Mouse (Mus musculus): ENCODE data around the gene Spats2. TPM values are rescaled to one million over a fixed set of nuclear protein-coding genes. Genes with fewer than 3 reads are reported as not detected.
"Not testable (repeated sequence)": the region's sequence is repeated elsewhere in the genome, so short reads cannot be mapped to it uniquely, and the experiment has no call there.

Gene Spats2
- total RNA-seq (2014; fragmentation: Nextera tagmentation): not detected in 2 replicates
- 0.61 TPM in 1 of 2 replicates, not detected in the other for total RNA-seq (2017)

DNA sequence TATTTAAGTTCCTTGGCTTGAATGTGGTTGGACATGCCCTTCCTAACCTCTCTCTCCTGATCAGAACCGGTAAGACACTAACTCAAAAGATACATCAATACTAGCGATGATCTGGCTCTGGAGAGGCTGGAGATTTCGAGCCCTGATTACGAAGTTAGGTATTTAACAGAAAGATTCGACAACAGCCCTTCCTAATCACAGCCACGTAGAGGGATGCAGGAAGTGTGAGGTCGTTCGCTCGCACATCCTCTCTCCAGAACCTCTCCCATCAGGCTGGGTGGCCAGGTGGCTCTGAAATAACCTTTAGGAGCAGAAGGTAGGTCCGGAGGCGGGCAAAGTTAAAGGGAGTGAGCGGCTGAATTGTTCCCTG is at the start of gene Spats2:
Gene Spats2, plus strand, starts transcription at position 206 of the 370 bp plus-strand sequence.
- ATAC-seq (replicated peaks; ENCODE audit: low FRiP score, low TSS enrichment, poor library complexity, severe bottlenecking): no peak

DNA sequence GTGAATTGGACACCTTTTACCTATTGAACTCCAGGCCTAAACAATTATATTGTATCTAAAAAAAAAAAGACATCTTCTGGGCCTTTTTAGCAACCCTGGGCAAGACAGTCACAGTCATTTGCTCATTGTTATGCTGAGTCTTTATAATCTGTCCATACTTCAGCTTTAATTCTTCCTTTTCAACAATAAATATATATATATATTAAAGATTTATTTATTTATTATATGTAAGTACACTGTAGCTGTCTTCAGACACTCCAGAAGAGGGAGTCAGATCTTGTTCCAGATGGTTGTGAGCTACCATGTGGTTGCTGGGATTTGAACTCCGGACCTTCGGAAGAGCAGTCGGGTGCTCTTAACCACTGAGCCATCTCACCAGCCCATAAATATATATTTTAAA is 49.7 kb upstream of the Spats2 start:
- not testable (repeated sequence) for ATAC-seq (replicated peaks; ENCODE audit: low FRiP score, low TSS enrichment, poor library complexity, severe bottlenecking)

DNA sequence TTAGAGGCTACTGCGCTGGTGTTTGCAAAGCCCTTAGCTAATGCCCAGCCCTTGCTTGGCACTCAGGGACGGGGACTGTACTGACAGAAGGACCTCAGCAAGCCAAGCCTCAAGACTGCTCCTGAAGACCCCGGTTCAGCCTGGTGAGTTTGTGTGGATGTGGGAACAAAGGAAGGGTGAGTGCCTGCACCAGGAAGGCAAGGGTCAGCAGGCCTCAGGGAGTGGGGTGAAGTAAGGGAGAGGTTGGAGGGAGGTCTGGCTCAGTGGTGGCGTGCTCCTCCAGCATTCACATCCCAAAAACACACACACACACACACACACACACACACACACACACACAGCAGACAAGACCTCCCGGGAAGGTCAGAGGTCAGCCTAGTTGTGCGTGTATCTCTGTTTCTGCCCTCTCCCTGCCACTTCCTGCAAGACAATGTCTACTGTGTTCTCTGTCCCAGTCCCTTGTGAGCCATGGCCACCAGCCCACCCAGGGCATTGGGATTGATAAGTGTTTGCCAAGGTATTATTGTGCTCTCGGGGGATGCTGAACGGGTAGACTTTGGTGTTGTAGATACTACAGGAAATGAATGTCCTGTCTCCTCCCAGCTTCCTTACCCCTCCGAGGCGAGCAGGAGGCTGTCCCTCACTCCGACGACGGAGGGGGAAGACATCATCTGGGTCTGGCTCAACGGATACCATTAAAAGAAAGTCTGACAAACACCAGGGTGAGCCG is 47.4 kb upstream of the Spats2 start:
- no peak for ATAC-seq (replicated peaks; ENCODE audit: low FRiP score, low TSS enrichment, poor library complexity, severe bottlenecking)

DNA sequence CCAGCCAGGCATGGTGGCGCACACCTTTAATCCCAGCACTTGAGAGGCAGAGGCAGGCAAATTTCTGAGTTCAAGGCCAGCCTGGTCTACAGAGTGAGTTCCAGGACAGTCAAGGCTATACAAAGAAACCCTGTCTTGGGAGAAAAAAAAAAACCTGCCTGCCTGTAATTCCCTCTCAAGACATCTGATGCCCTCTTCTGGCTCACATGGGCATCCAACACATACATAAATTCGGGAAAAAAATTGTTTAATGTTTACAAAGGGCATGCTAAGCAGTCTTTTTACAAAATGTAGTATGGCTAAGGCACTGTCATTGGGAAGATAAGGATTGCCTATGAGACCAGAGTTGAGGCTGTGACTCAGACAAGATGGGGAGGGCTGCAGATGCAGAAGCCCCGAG is 45.9 kb upstream of the Spats2 start:
- ATAC-seq (replicated peaks; ENCODE audit: low FRiP score, low TSS enrichment, poor library complexity, severe bottlenecking): no peak

DNA sequence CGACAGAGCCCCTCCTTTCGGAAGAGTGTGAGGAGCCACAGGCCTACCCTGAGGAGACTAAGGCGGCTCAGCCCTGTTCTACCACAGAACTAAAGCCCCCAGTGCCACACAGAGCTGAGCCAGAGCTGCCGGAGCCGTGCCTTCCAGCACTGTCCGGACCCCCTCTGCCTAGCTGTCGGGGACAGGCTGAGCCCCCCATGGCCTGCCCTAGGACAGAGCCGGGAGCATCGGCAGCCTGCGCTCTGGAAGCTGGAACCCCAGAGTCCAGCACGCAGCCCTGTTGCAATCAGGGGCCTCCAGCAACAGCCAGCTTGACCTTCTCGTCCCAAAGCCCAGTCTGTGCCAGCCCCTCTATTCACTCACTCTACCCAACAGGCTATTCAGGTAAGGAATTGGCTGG is 43.4 kb upstream of the Spats2 start:
- ATAC-seq (replicated peaks; ENCODE audit: low FRiP score, low TSS enrichment, poor library complexity, severe bottlenecking): no peak

DNA sequence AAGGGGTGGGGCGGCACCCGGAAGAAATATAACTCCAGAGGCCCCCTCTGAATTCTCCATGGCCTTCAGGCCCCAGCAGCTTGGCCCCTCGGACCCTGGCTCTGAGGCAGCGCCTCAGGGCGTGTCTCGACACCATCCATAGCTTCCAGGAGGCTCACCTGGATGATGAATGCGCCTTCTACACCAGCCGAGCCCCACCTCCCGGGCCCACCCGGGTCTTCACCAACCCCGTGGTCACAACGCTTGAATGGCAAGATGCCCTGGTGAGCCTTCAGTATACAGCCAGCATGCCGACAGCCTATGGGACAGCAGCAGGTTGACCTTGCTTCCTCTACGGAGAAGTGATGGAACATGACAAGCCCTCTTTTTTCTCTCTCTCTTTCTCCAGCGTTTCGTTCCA is 42.9 kb upstream of the Spats2 start:
- ATAC-seq (replicated peaks; ENCODE audit: low FRiP score, low TSS enrichment, poor library complexity, severe bottlenecking): no peak

DNA sequence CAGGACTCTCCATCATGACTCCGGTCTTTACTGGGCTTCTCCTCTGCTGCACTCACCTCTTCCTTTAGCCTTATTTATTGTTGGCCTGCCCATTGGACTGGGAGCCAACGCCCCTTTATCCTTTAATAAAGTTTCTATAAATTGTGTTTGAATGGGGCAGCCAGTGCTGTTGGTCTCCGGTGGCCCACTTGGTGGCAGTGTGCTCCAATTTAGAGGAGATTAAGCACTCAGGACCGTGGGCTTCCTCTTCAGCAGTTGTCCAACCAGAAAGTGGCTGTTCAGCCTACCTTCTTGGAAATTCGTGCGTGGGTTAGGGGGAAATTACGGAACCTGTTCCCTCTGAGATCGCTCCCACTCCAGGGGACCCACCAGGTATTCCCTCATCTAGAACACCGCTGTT is 42.5 kb upstream of the Spats2 start:
- ATAC-seq (replicated peaks; ENCODE audit: low FRiP score, low TSS enrichment, poor library complexity, severe bottlenecking): no peak; the same call in 1 of the 2 replicates

DNA sequence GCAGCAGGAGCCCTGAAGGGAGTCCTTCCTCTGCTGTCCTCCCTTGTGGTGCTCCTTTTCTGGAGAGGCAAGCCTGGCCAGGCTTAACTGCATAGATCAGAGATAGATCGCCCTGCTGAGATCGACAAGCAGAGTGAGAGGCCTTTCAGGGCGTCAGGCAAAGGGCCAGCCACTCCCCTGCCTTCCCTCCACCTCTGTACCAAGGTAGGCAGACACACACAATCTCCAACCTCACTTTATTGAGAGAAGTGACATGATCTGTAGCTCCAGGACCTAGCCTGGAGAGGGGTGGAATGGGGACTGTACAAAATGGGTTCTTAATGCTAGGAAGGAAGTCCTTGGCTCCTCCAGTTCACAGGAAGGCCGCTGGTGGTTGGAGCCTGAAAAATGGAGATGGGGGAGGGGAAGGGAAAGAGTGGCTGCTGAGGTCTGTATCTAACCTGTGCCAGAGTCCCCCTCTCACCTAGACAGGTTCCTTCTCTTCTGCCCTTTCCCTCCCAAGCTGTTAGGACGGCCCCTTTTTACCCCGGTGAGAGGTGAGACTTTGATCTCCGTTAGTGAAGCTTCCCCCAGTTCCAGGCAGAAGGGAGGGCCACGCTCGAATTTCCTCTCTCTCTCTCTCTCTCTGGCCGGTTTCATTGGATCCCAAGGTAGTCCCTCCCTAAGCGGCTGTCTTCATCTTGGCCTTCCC is 41.7 kb upstream of the Spats2 start:
- no peak for ATAC-seq (replicated peaks; ENCODE audit: low FRiP score, low TSS enrichment, poor library complexity, severe bottlenecking)

DNA sequence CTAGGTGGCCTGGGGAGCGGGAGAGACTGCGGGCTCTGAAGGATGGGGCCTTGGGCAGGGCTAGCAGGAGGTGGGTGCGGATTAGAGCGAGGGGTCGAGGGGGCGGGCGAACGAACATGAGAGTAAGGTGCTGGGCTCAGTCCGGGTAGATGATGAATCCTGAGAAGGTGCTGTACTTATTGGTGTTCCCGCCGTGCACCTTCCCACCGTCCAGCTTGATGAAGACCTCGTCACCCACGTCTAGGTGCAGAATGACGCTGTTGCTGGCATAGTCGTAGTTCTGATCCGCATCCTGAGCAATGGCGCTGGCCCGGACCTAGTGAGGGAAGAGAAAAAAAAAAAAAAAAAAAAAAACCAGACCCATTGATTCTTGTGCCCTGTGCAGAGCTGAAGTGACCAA is 41.1 kb upstream of the Spats2 start:
- no peak for ATAC-seq (replicated peaks; ENCODE audit: low FRiP score, low TSS enrichment, poor library complexity, severe bottlenecking)

DNA sequence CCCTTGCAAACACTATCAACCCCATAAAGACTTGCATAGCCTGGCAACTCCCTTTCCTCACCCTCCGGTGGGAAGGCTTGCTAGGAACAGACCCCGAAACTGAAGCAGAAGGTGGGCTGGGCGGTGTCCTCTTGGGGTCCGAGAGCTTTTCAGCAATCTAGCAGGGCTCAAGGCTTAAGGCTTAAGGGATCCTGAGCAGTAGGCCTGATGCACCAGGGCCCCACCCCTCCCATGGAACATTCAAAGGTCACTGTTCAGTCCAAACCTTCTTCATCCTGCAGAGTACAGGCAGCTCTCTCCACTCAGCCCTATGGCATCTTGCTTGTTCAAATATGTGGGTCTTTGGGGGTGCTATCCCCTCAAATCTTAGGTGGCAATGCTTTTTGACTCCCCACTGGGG is 39.7 kb upstream of the Spats2 start:
- ATAC-seq (replicated peaks; ENCODE audit: low FRiP score, low TSS enrichment, poor library complexity, severe bottlenecking): no peak

DNA sequence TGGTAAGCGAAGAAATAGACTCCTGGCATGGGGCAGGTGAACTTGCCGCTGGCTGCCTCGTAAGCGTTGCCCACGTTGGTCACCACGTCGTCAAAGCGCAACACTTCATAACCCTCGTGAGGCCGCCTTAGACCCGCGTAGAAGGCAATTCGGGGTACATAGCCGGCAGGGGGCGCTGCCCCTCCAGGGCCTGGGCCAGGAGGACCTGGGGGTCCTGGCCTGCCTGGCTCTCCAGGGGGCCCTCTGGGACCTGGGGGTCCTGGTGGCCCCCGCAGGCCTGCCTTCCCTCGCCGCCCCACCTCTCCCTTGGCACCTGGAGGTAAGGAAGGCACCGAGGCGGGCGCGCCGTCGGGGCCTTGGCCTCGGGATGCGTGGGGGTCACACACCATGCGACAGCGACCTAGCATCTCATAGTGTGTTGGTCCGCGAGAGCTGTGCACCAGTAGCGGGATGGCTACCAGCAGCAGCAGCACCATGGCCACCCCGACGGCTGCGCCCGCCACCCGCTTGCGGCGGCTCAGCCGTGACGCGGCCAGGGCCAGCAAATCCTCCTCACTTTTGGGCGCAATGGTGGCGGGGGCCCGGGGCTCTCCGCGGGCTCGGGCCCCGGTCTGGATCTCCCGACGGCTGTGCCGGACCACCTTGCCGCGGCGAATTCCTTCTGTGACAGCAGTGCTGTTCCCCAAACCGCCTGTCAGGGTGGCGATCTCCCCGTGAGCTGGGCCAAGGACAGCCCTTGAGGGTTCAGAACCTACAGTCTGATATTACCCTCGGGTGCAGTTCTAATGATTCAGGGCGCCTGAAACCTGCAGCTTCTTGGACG is 38.3 kb upstream of the Spats2 start, which contains the start of gene C1ql4:
Gene C1ql4, minus strand, starts transcription at position 565 of the 823 bp plus-strand sequence.
- ATAC-seq (replicated peaks; ENCODE audit: low FRiP score, low TSS enrichment, poor library complexity, severe bottlenecking): no peak

DNA sequence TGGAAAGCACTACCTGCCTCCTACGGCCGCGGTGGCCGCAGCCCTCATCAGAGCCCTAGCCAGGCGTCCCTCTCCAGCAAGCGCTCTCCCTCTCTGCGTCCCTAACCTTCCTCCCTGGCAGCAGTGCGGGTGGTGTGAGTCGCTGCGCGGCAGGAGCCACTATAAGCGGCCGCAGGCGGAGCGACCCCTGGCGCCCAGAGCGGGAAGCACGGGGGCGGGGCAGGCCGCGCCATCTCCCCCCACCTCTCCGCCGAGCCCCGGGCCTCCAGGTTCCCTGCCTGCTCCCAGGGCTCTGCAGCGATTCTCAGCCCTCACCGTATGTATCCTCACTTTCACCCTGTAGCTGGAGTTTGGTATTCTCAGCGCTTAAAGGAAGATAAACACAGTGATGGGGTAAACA is 37.4 kb upstream of the Spats2 start:
- peak; percentile 79 for ATAC-seq (replicated peaks; ENCODE audit: low FRiP score, low TSS enrichment, poor library complexity, severe bottlenecking)

DNA sequence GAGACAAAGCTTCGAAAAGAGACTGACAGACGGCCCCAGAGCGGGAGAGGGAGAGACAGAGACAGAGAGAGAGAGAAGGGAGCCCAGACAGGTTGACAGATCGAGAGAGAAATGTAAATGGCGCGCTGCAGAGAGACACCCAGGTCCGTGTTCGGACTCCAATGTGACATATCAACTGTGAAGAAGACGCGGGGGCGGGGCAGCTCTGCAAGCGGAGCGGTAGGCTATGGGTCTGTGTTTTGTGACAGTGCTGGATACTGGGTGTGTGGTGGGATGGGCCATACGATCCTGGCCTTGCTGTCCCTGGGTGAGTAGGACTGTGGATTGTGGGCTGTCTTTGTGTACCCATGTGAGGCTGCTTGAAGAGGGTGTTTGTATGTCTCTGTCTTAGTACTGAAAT is 36.6 kb upstream of the Spats2 start:
- no peak for ATAC-seq (replicated peaks; ENCODE audit: low FRiP score, low TSS enrichment, poor library complexity, severe bottlenecking)

DNA sequence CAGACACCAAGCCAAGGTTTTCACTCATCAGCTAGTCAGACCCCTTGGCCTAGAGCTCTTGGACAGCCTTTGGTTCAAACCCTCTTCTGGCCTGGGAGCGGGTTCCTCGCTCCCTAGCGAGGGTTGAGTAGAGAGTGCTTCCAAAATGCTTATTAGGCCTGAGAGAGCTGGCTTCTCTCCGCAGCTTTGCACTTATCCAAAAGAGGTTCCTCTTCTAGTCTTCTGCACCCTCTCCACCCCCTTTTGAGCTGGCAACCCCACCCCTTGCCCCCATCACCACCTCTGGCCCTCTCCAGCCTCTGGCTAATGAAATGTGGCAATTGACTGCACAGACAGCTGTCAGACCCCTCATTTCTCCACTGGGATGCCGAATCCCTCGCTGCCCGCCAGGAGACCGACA is 32.8 kb upstream of the Spats2 start, which contains the start of gene Dnajc22:
Gene Dnajc22, plus strand, starts transcription at position 301 of the 400 bp plus-strand sequence.
- ATAC-seq (replicated peaks; ENCODE audit: low FRiP score, low TSS enrichment, poor library complexity, severe bottlenecking): no peak

DNA sequence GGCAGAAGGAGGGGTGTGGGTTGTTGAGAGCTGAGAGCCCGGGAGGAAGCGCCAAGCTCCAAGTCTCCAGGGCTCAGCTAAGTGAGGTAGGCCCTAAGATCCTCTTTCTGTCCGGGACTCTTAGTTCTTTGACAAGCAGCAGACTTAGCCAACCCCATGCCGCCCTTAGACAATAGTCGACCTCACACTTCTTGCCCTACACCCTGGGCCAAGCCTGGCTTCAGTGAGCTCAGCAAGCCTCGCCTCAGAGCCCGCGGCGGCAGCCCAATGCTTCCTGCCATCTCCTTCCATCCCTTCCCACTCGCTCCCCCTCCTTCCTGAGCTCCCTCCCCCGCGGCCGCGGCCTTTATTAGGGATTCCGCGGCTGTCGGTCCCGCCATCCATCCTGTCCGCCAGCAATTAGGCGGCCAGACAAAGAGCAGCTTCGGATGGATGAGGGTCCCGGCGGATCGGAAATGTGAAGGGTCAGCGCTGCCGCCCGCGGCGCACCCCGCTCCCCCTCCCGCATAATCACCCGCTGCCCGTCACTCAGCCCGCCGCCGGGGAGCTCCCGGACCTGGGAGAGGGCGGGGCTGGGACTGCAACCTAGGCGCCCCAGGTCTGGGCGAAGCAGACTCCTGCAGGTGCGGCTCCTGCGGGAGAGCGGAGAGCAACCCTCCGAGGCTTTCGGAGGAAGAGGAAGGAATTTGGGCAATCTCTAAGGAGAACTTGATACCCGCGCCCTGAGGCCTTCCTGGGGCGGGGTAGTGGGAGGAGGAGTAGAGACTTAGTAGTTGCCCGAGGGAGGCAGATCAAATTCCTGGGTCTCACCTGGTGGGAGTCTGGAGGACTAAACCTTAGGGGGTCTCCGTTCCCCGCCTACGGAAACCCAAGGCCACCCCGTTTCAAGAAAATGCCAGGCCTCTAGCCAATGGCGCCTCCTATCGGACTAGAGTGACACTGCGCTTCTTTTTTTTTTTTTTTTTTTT is 32.1 kb upstream of the Spats2 start:
- ATAC-seq (replicated peaks; ENCODE audit: low FRiP score, low TSS enrichment, poor library complexity, severe bottlenecking): no peak

DNA sequence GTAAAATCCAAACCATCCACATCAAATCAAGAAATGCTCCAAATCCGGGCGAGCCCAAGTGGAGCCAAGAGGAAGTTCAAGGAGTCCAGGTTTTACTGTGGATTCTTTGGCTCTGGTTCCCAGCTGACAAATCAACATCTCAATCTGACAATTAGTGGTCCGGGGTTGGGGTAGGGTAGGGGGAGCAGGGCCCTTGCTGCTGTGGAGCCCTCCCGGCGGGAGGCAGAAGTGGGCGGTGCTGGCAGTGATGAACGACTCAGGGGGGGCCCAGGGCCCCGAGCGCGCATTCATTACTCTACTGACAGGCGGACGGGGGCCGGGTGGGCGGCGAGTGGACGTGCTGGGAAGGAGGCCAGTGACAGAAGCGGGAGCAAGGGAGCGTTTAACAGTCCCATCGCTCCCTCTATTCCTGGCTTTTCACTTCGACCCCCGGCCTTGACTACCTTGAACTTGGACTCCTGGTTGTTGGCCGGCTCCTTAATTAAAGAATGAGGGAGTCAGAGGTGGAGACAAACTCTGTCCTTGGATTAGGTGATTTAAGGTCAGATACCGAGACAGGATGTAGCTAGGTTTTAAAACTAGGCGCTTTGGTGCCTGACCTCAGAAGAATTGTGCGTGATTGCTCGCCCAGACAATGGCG is 31.0 kb upstream of the Spats2 start:
- ATAC-seq (replicated peaks; ENCODE audit: low FRiP score, low TSS enrichment, poor library complexity, severe bottlenecking): no peak

DNA sequence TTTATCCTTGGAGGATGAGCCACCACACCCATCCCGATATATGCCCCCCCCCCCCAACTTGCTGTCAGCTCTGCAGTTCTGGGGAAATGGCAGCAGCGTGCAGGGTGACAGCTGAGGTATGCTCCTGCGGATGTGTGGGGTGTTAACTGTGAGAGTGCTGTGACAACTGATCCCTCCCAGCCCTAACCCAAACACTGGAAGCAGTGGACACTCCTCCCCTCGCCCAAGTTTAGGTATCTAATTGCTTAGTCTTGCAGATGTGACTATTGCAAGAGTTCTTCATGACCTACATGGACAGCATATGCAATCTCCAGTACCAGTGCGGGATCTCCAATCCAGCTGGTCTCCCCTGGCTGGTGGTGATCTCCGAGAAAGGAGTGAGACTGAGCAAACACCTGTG is 30.4 kb upstream of the Spats2 start:
- ATAC-seq (replicated peaks; ENCODE audit: low FRiP score, low TSS enrichment, poor library complexity, severe bottlenecking): no peak

DNA sequence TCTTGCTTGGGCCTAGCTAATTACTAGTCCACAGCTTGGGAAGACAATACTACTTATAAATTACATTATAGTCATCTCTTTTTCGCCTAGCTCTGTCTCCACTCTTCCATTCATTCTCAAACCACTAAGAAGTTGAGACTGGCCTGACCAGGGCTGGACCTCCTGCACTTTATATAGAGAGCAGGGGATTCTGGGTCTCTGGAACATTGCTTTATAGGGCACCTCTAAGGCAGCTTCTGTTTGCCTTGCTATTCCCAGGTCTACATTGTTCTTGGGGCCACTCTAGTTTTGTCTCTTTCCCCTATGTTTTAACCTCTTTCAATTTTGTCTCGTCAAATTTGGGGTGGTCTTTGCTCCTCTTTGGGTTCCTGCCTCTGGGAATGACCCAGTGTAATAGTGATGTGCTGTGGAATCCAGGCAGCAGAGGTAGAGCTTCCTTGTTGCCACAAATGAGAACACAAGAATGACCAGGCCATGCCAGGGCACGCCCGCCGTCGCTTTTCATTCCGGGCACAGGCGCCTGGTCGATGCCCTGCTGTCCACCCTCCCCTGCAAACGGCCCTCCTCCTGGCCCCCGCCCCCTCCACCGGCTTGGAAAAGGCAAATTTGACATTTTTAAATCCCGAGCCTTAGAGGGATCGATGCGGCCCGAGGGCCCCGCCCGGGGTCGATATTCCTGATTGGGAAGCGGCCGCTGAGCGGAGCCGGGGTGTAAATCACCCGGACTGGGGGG is 29.5 kb upstream of the Spats2 start:
- ATAC-seq (replicated peaks; ENCODE audit: low FRiP score, low TSS enrichment, poor library complexity, severe bottlenecking): no peak

Data from megakaryocyte-erythroid progenitor cell, adult 5-6 weeks (primary cell).